Mouse (Mus musculus) embryo, embryonic 9.5 days (tissue): Measurements from ENCODE around the gene Tssk2.

Experiments used
- DNase-seq: peaks from one replicate; pipeline ENCODE4 v3.0.0-alpha.2; 2017; ENCODE audit errors: extremely low spot score

The Tssk2 gene

GRCm38 (mm10) chr16:17898462-17898861, at the start of gene Tssk2, which contains the start of gene Dgcr2:
TSS of gene Tssk2 (plus strand) at chr16:17898637.
TSS of gene Dgcr2 (minus strand) at chr16:17898562.
- no peak for DNase-seq

GRCm38 (mm10) chr16:17848928-17849327, 49.5 kb upstream of the Tssk2 start:
- DNase-seq = peak; percentile 53

- DNase-seq = no peak
These were observed 49.0 kb upstream of the Tssk2 start for GRCm38 (mm10) chr16:17849486-17849885.

GRCm38 (mm10) chr16:17851331-17851730, 47.1 kb upstream of the Tssk2 start:
- no peak for DNase-seq

GRCm38 (mm10) chr16:17851860-17852259, 46.6 kb upstream of the Tssk2 start:
- DNase-seq = no peak

- DNase-seq = no peak
These were observed 45.2 kb upstream of the Tssk2 start for GRCm38 (mm10) chr16:17853263-17853662.

- DNase-seq = no peak
These were observed 41.3 kb upstream of the Tssk2 start for GRCm38 (mm10) chr16:17857157-17857556.

GRCm38 (mm10) chr16:17858592-17858991, 39.8 kb upstream of the Tssk2 start:
- no peak for DNase-seq

GRCm38 (mm10) chr16:17865293-17865692, 33.1 kb upstream of the Tssk2 start:
- DNase-seq = no peak

- DNase-seq = no peak
These were observed 32.7 kb upstream of the Tssk2 start for GRCm38 (mm10) chr16:17865770-17866169.

- no peak for DNase-seq
These were observed 27.2 kb upstream of the Tssk2 start for GRCm38 (mm10) chr16:17871248-17871647.

GRCm38 (mm10) chr16:17872995-17873394, 25.4 kb upstream of the Tssk2 start:
- no peak for DNase-seq

- DNase-seq = no peak
These were observed 23.3 kb upstream of the Tssk2 start for GRCm38 (mm10) chr16:17875174-17875573.

GRCm38 (mm10) chr16:17876096-17876495, 22.3 kb upstream of the Tssk2 start:
- DNase-seq = no peak

- DNase-seq = no peak
These were observed 18.9 kb upstream of the Tssk2 start for GRCm38 (mm10) chr16:17879571-17879970.

- DNase-seq = no peak
These were observed 16.2 kb upstream of the Tssk2 start for GRCm38 (mm10) chr16:17882196-17882595.

GRCm38 (mm10) chr16:17884116-17884515, 14.3 kb upstream of the Tssk2 start:
- no peak for DNase-seq

- no peak for DNase-seq
These were observed 8.6 kb upstream of the Tssk2 start for GRCm38 (mm10) chr16:17889689-17890341.

GRCm38 (mm10) chr16:17890342-17890727, 8.1 kb upstream of the Tssk2 start:
- no peak for DNase-seq

- DNase-seq = no peak
These were observed 7.4 kb upstream of the Tssk2 start for GRCm38 (mm10) chr16:17890917-17891566.

- DNase-seq = peak; percentile 100
These were observed 6.9 kb upstream of the Tssk2 start, which contains the start of gene Gm20518 for GRCm38 (mm10) chr16:17891567-17891959. TSS of gene Gm20518 (minus strand) at chr16:17891671.

- no peak for DNase-seq
These were observed 5.8 kb upstream of the Tssk2 start for GRCm38 (mm10) chr16:17892606-17893005.

- DNase-seq = no peak
These were observed 4.5 kb upstream of the Tssk2 start, which contains the start of gene Tssk1 for GRCm38 (mm10) chr16:17893923-17894322. TSS of gene Tssk1 (plus strand) at chr16:17894223.
